Mouse (Mus musculus): ENCODE results near the gene Rpl38. TPM values are rescaled to one million over a fixed set of nuclear protein-coding genes. Genes with fewer than 3 reads are reported as not detected.

Gene Rpl38
- polyA plus RNA-seq, 1 experiment from 2014 or later, result 1,181 TPM

GRCm38 (mm10) chr11:114640658-114641057, 27.7 kb upstream of the Rpl38 start:
- H3K4me2 ChIP-seq, result no peak overlapping the region
- 51% methylated on average over 6 of the region's 6 CpGs for WGBS (ENCODE audit: insufficient replicate concordance)
- peaks cover 3% of the 10 kb centered on the region; the same call in 1 of the 2 replicates for H3K4me1 ChIP-seq
- no peaks in the 10 kb centered on the region for H3K9me3 ChIP-seq (replicated peaks)
- H3K9ac ChIP-seq, result no peak overlapping the region
- H3K4me3 ChIP-seq, result no peak overlapping the region
- peaks cover 61% of the 10 kb centered on the region for H3K27me3 ChIP-seq (replicated peaks)
- no peak for ATAC-seq
- no peak overlapping the region for H3K27ac ChIP-seq
- no peaks in the 10 kb centered on the region for H3K36me3 ChIP-seq

GRCm38 (mm10) chr11:114641136-114641535, 27.2 kb upstream of the Rpl38 start:
- Histone ChIP-seq H3K36me3 (no peaks in the 10 kb centered on the region), H3K27me3 (replicated peaks) (peaks cover 57% of the 10 kb centered on the region), H3K9me3 (replicated peaks) (no peaks in the 10 kb centered on the region), H3K9ac (no peak overlapping the region), H3K4me2 (no peak overlapping the region), H3K4me1 (peaks cover 3% of the 10 kb centered on the region; the same call in 1 of the 2 replicates), H3K4me3 (no peak overlapping the region), H3K27ac (no peak overlapping the region)
- no peak for ATAC-seq
- 73% methylated on average over 8 of the region's 8 CpGs for WGBS (ENCODE audit: insufficient replicate concordance)

- Histone ChIP-seq H3K27ac (no peak overlapping the region), H3K9ac (no peak overlapping the region), H3K4me1 (no peaks in the 10 kb centered on the region), H3K36me3 (no peaks in the 10 kb centered on the region), H3K4me3 (no peak overlapping the region), H3K4me2 (no peak overlapping the region), H3K9me3 (replicated peaks) (peaks cover 6% of the 10 kb centered on the region), H3K27me3 (replicated peaks) (peaks cover 52% of the 10 kb centered on the region)
- no peak for ATAC-seq
- WGBS (ENCODE audit: insufficient replicate concordance), result 47% methylated on average over 12 of the region's 12 CpGs
Measured at GRCm38 (mm10) chr11:114642184-114642583, 26.1 kb upstream of the Rpl38 start.

GRCm38 (mm10) chr11:114642926-114643325, 25.4 kb upstream of the Rpl38 start:
- Histone ChIP-seq H3K27ac (no peak overlapping the region), H3K4me3 (no peak overlapping the region), H3K36me3 (no peaks in the 10 kb centered on the region), H3K9ac (no peak overlapping the region), H3K4me2 (no peak overlapping the region), H3K27me3 (replicated peaks) (peaks cover 44% of the 10 kb centered on the region), H3K9me3 (replicated peaks) (peaks cover 6% of the 10 kb centered on the region), H3K4me1 (no peaks in the 10 kb centered on the region)
- no peak for ATAC-seq
- WGBS (ENCODE audit: insufficient replicate concordance), result 65% methylated on average over 11 of the region's 11 CpGs

GRCm38 (mm10) chr11:114644122-114644521, 24.2 kb upstream of the Rpl38 start:
- H3K9me3 ChIP-seq (replicated peaks), result peaks cover 6% of the 10 kb centered on the region
- no peaks in the 10 kb centered on the region for H3K4me1 ChIP-seq
- peaks cover 32% of the 10 kb centered on the region for H3K27me3 ChIP-seq (replicated peaks)
- ATAC-seq, result no peak
- no peak overlapping the region for H3K27ac ChIP-seq
- H3K36me3 ChIP-seq, result no peaks in the 10 kb centered on the region
- no peak overlapping the region for H3K4me3 ChIP-seq
- no peak overlapping the region for H3K4me2 ChIP-seq
- WGBS (ENCODE audit: insufficient replicate concordance), result 38% methylated on average over 2 of the region's 2 CpGs
- no peak overlapping the region for H3K9ac ChIP-seq

GRCm38 (mm10) chr11:114649510-114649909, 18.8 kb upstream of the Rpl38 start:
- no peaks in the 10 kb centered on the region for H3K36me3 ChIP-seq
- no peak overlapping the region for H3K4me2 ChIP-seq
- H3K9me3 ChIP-seq (replicated peaks), result peaks cover 6% of the 10 kb centered on the region
- no peak overlapping the region for H3K27ac ChIP-seq
- 53% methylated on average over 4 of the region's 4 CpGs for WGBS (ENCODE audit: insufficient replicate concordance)
- H3K27me3 ChIP-seq (replicated peaks), result peaks cover 21% of the 10 kb centered on the region; the same call in 1 of the 2 replicates
- H3K4me3 ChIP-seq, result no peak overlapping the region
- H3K9ac ChIP-seq, result no peak overlapping the region
- H3K4me1 ChIP-seq, result no peaks in the 10 kb centered on the region
- no peak for ATAC-seq

GRCm38 (mm10) chr11:114652531-114652930, 15.8 kb upstream of the Rpl38 start:
- peaks cover 46% of the 10 kb centered on the region for H3K27me3 ChIP-seq (replicated peaks)
- H3K9ac ChIP-seq, result no peak overlapping the region
- H3K27ac ChIP-seq, result no peak overlapping the region
- no peak for ATAC-seq
- no peaks in the 10 kb centered on the region for H3K9me3 ChIP-seq (replicated peaks)
- no peak overlapping the region for H3K4me3 ChIP-seq
- WGBS (ENCODE audit: insufficient replicate concordance), result 5% methylated on average over 16 of the region's 16 CpGs
- H3K36me3 ChIP-seq, result no peaks in the 10 kb centered on the region
- no peaks in the 10 kb centered on the region for H3K4me1 ChIP-seq
- H3K4me2 ChIP-seq, result no peak overlapping the region

- H3K4me1 ChIP-seq, result no peaks in the 10 kb centered on the region
- H3K27ac ChIP-seq, result no peak overlapping the region
- 20% methylated on average over 6 of the region's 6 CpGs for WGBS (ENCODE audit: insufficient replicate concordance)
- no peak overlapping the region for H3K9ac ChIP-seq
- no peaks in the 10 kb centered on the region for H3K9me3 ChIP-seq (replicated peaks)
- no peaks in the 10 kb centered on the region for H3K36me3 ChIP-seq
- ATAC-seq, result no peak
- H3K27me3 ChIP-seq (replicated peaks), result peaks cover 47% of the 10 kb centered on the region
- no peak overlapping the region for H3K4me3 ChIP-seq
- H3K4me2 ChIP-seq, result no peak overlapping the region
Measured at GRCm38 (mm10) chr11:114653664-114654063, 14.7 kb upstream of the Rpl38 start.

- Histone ChIP-seq H3K27ac (no peak overlapping the region), H3K9me3 (replicated peaks) (no peaks in the 10 kb centered on the region), H3K36me3 (no peaks in the 10 kb centered on the region), H3K4me2 (no peak overlapping the region), H3K27me3 (replicated peaks) (peaks cover 47% of the 10 kb centered on the region), H3K4me1 (no peaks in the 10 kb centered on the region), H3K9ac (no peak overlapping the region), H3K4me3 (no peak overlapping the region)
- 35% methylated on average over 5 of the region's 5 CpGs for WGBS (ENCODE audit: insufficient replicate concordance)
- ATAC-seq, result no peak
Measured at GRCm38 (mm10) chr11:114654552-114654951, 13.8 kb upstream of the Rpl38 start.

GRCm38 (mm10) chr11:114655350-114656008, 12.8 kb upstream of the Rpl38 start:
- no peak for ATAC-seq
- Histone ChIP-seq H3K4me2 (no peak overlapping the region), H3K4me3 (no peak overlapping the region), H3K27me3 (replicated peaks) (peaks cover 44% of the 10 kb centered on the region), H3K9me3 (replicated peaks) (no peaks in the 10 kb centered on the region), H3K36me3 (no peaks in the 10 kb centered on the region), H3K9ac (no peak overlapping the region), H3K4me1 (no peaks in the 10 kb centered on the region), H3K27ac (no peak overlapping the region)
- 44% methylated on average over 7 of the region's 7 CpGs for WGBS (ENCODE audit: insufficient replicate concordance)

- H3K9ac ChIP-seq, result no peak overlapping the region
- H3K27ac ChIP-seq, result no peak overlapping the region
- peaks cover 41% of the 10 kb centered on the region for H3K27me3 ChIP-seq (replicated peaks)
- no peaks in the 10 kb centered on the region for H3K36me3 ChIP-seq
- no peaks in the 10 kb centered on the region for H3K4me1 ChIP-seq
- no peak overlapping the region for H3K4me2 ChIP-seq
- no peak overlapping the region for H3K4me3 ChIP-seq
- no peak for ATAC-seq
- 50% methylated on average over 27 of the region's 27 CpGs for WGBS (ENCODE audit: insufficient replicate concordance)
- no peaks in the 10 kb centered on the region for H3K9me3 ChIP-seq (replicated peaks)
Measured at GRCm38 (mm10) chr11:114656994-114657644, 11.2 kb upstream of the Rpl38 start.

GRCm38 (mm10) chr11:114657737-114658136, 10.6 kb upstream of the Rpl38 start:
- Histone ChIP-seq H3K4me2 (no peak overlapping the region), H3K9ac (no peak overlapping the region), H3K36me3 (no peaks in the 10 kb centered on the region), H3K9me3 (replicated peaks) (no peaks in the 10 kb centered on the region), H3K4me1 (no peaks in the 10 kb centered on the region), H3K4me3 (no peak overlapping the region), H3K27ac (no peak overlapping the region), H3K27me3 (replicated peaks) (peaks cover 35% of the 10 kb centered on the region)
- 19% methylated on average over 7 of the region's 7 CpGs for WGBS (ENCODE audit: insufficient replicate concordance)
- ATAC-seq, result no peak

Data from liver, embryonic 12.5 days (tissue).